Mouse (Mus musculus) heart, embryonic 15.5 days (tissue): ENCODE data around the gene Tomm22. TPM values are rescaled to one million over a fixed set of nuclear protein-coding genes. Genes with fewer than 3 reads are reported as not detected.
A peak's percentile ranks its signal among the peaks of the same experiment; 100 is the strongest.

Experiments
- ATAC-seq: fragments of 200-750 bp; cut with Nextera tagmentation; replicated peaks from 2 replicates; pipeline ENCODE4 v1.8.0; 2017; ENCODE audit warnings: low read depth, moderate TSS enrichment; ENCODE audit not compliant: insufficient number of reproducible peaks, insufficient read depth, low FRiP score
- H3K27ac ChIP-seq: fragments of 300-500 bp; sonication (generic); 2 replicates; pipeline ENCODE4 v1.5.1; 2015; ENCODE audit warnings: mild to moderate bottlenecking, inconsistent platforms
- H3K27me3 ChIP-seq: fragments of 300-500 bp; sonication (generic); 2 replicates; pipeline ENCODE4 v1.6.1; 2015; ENCODE audit warnings: inconsistent platforms
- H3K36me3 ChIP-seq: fragments of 300-500 bp; sonication (generic); 2 replicates; pipeline ENCODE4 v1.6.1; 2015; ENCODE audit warnings: mild to moderate bottlenecking, inconsistent platforms
- H3K4me1 ChIP-seq: fragments of 300-500 bp; sonication (generic); replicated peaks from 2 replicates; pipeline ENCODE4 v1.6.1; 2015; ENCODE audit warnings: inconsistent platforms
- H3K4me2 ChIP-seq: fragments of 300-500 bp; sonication (generic); 2 replicates; pipeline ENCODE4 v1.6.1; 2015; ENCODE audit warnings: inconsistent platforms, mild to moderate bottlenecking, moderate library complexity
- H3K4me3 ChIP-seq: fragments of 300-500 bp; sonication (generic); 2 replicates; pipeline ENCODE4 v1.5.1; 2015; ENCODE audit warnings: mild to moderate bottlenecking, inconsistent platforms
- H3K9ac ChIP-seq: fragments of 300-500 bp; sonication (generic); 2 replicates; pipeline ENCODE4 v1.6.1; 2015; ENCODE audit warnings: mild to moderate bottlenecking, inconsistent platforms
- H3K9me3 ChIP-seq: fragments of 300-500 bp; sonication (generic); replicated peaks from 2 replicates; pipeline ENCODE4 v1.6.1; 2016; ENCODE audit warnings: inconsistent platforms
- WGBS: fragments of 180-500 bp; shearing (Covaris S2); methylation state at CpG from one replicate; pipeline ENCODE4 v1.1.7; 2015; ENCODE audit warnings: mixed read lengths; 5-methylcytosine and 5-hydroxymethylcytosine counted together
- polyA plus RNA-seq: library from polyadenylated mRNA; unstranded; fragments of >200 nt; fragmentation: Nextera tagmentation; extraction: Ambion mirVana; gene quantifications from 2 replicates; pipeline ENCODE4 v1.2.1, GENCODE M21; 2015

Tomm22 gene
- 218 and 234 TPM in 2 replicates for polyA plus RNA-seq

GRCm38 (mm10) chr15:79670249-79670971 is at the start of gene Tomm22:
Gene Tomm22, plus strand, starts transcription at chr15:79670861.
- Histone ChIP-seq H3K4me2 (peak within 1 kb of the TSS; percentile 83), H3K36me3 (peaks cover 37% of the 10 kb centered on the region), H3K9me3 (no peaks in the 10 kb centered on the region), H3K27ac (peak within 1 kb of the TSS; percentile 63), H3K27me3 (no peaks in the 10 kb centered on the region), H3K4me1 (peaks cover 37% of the 10 kb centered on the region), H3K4me3 (peak within 1 kb of the TSS; percentile 96), H3K9ac (peak within 1 kb of the TSS; percentile 92)
- peak; percentile 90 for ATAC-seq
- WGBS: 17% methylated on average over 33 of the region's 33 CpGs

GRCm38 (mm10) chr15:79630471-79630870 is 40.2 kb upstream of the Tomm22 start:
- no peak overlapping the region for H3K4me2 ChIP-seq
- H3K36me3 ChIP-seq: no peaks in the 10 kb centered on the region; the same call in 1 of the 2 replicates
- H3K9me3 ChIP-seq: no peaks in the 10 kb centered on the region
- no peak for ATAC-seq
- no peak overlapping the region for H3K9ac ChIP-seq
- H3K27ac ChIP-seq: no peak overlapping the region
- H3K4me3 ChIP-seq: no peak overlapping the region
- no peaks in the 10 kb centered on the region for H3K27me3 ChIP-seq
- H3K4me1 ChIP-seq: no peaks in the 10 kb centered on the region
- 54% methylated on average over 2 of the region's 2 CpGs for WGBS

DNA sequence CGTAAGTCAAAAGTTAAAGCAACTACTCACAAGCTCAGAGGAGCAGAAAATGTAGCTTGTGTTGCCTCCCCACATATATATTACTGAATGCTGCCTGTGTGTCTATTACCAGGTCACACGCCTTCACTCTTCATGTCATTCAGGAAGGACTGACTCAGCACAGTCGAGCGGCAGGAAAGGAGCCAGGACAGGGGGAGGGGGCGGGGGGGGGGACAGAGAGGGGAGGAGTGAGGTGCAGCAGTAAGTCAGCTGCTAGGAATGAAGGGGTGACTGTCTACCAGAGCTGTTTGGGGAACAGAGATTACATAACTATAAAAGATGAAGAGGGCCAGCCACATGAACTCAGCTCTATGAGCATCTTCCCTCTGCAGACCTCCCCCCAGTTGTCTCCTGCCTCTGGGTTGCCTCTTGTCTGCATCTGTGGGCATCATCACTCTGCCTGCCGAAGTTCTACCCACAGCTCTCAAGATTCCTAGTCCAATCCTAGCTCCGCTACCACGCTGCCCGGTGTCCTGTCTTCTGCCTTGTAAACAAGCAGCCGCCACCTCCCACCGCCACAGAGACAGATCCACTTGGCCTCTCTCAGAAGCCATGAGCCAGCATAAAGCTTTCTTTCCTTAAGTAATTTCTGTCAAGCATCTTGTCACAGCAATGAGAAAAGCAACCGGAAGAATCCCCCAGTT is 29.4 kb upstream of the Tomm22 start:
- ATAC-seq: no peak
- no peak overlapping the region for H3K4me2 ChIP-seq
- no peaks in the 10 kb centered on the region for H3K27me3 ChIP-seq
- WGBS: 56% methylated on average over 12 of the region's 12 CpGs
- no peaks in the 10 kb centered on the region for H3K4me1 ChIP-seq
- no peak overlapping the region for H3K9ac ChIP-seq
- H3K9me3 ChIP-seq: no peaks in the 10 kb centered on the region
- no peaks in the 10 kb centered on the region for H3K36me3 ChIP-seq
- no peak overlapping the region for H3K4me3 ChIP-seq
- no peak overlapping the region for H3K27ac ChIP-seq

- no peaks in the 10 kb centered on the region for H3K27me3 ChIP-seq
- no peak for ATAC-seq
These were observed 25.2 kb upstream of the Tomm22 start for GRCm38 (mm10) chr15:79645483-79645882.

DNA sequence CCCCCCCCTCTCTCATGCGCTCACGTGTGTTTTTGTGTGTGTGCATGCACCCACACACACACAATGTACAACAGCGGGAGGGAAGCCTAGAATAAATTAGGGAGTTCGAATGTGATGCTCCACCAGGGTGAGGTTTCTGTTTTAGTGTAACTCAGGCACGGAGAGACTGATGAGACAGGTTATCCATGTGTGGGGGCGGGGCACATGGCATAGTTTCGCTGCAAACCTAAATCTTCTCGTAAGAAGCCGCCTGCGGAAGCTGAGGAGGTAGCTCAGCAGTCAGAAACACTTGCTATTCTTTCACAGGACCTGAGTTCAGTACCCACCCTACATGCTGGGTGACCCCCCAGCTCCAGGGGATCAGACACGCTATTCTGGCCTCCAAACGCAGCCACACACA is 22.5 kb upstream of the Tomm22 start:
- H3K4me2 ChIP-seq: no peak overlapping the region
- H3K4me3 ChIP-seq: no peak overlapping the region
- no peak overlapping the region for H3K27ac ChIP-seq
- 84% methylated on average over 12 of the region's 12 CpGs for WGBS
- ATAC-seq: no peak
- 0 out of 2 replicates have a peak, but pooled peaks cover 3% of the 10 kb centered on the region for H3K9me3 ChIP-seq
- no peaks in the 10 kb centered on the region for H3K27me3 ChIP-seq
- no peaks in the 10 kb centered on the region for H3K4me1 ChIP-seq
- H3K9ac ChIP-seq: no peak overlapping the region
- no peaks in the 10 kb centered on the region for H3K36me3 ChIP-seq

More at GRCm38 (mm10) chr15:79645483-79645882, 25.2 kb upstream of the Tomm22 start:
- Histone ChIP-seq H3K36me3 (no peaks in the 10 kb centered on the region), H3K4me2 (no peak overlapping the region), H3K27ac (no peak overlapping the region), H3K4me1 (no peaks in the 10 kb centered on the region), H3K9ac (no peak overlapping the region), H3K9me3 (no peaks in the 10 kb centered on the region), H3K4me3 (no peak overlapping the region)
- WGBS: 70% methylated on average over 2 of the region's 2 CpGs

DNA sequence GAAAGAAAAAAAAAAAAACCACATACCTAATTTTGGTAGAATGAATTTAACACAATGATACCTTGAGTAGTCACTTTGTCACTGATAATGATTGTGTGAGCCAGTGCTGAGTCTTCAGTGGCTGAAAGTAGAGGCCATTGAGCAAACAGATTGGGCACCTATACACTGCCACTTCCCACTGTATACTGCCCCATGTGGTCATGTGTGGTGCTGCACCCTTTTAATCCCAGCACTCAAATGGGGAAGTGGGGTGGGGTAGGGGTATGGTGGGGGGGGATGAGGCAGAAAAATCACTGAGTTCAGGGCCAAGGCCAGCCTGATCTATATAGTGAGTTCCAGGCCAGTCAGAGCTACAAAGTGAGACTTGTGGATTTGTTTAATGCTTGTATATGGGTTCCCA is 20.1 kb upstream of the Tomm22 start:
- no peak for ATAC-seq
- Histone ChIP-seq H3K4me3 (no peak overlapping the region), H3K27ac (no peak overlapping the region), H3K4me2 (no peak overlapping the region), H3K27me3 (no peaks in the 10 kb centered on the region), H3K9me3 (0 out of 2 replicates have a peak, but pooled peaks cover 3% of the 10 kb centered on the region), H3K36me3 (no peaks in the 10 kb centered on the region), H3K9ac (no peak overlapping the region), H3K4me1 (no peaks in the 10 kb centered on the region)

GRCm38 (mm10) chr15:79651481-79651880 is 19.2 kb upstream of the Tomm22 start:
- 76% methylated on average over 4 of the region's 4 CpGs for WGBS

DNA sequence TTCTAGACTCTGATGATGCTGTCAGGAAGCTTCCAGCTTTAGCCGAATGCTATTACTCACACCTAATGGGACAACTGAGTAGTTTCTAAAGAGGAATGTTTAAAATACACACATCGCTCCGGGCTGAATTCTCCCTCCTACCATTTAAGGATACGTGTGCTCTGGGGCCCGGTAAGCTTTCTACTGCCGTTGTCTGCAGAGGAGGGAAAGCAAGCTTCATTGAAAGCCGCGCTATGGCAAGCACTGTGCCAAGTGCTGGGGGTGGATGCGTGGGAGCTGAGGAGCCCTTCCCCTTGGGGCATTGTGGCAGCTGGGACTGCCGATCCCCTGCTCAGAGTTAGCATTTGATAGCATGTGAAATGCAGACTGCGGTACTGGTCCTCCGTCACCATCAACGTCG is 14.2 kb upstream of the Tomm22 start:
- H3K27ac ChIP-seq: no peak overlapping the region
- peaks cover 15% of the 10 kb centered on the region for H3K4me1 ChIP-seq
- WGBS: 88% methylated on average over 14 of the region's 14 CpGs
- ATAC-seq: no peak
- H3K27me3 ChIP-seq: no peaks in the 10 kb centered on the region
- 0 out of 2 replicates have a peak, but pooled peaks cover 3% of the 10 kb centered on the region for H3K9me3 ChIP-seq
- H3K4me2 ChIP-seq: no peak overlapping the region
- H3K4me3 ChIP-seq: no peak overlapping the region
- no peak overlapping the region for H3K9ac ChIP-seq
- no peaks in the 10 kb centered on the region for H3K36me3 ChIP-seq

More at GRCm38 (mm10) chr15:79651481-79651880, 19.2 kb upstream of the Tomm22 start:
- H3K27ac ChIP-seq: no peak overlapping the region
- H3K27me3 ChIP-seq: no peaks in the 10 kb centered on the region
- H3K4me3 ChIP-seq: no peak overlapping the region
- H3K4me1 ChIP-seq: no peaks in the 10 kb centered on the region
- no peak overlapping the region for H3K4me2 ChIP-seq
- H3K36me3 ChIP-seq: no peaks in the 10 kb centered on the region
- H3K9ac ChIP-seq: no peak overlapping the region
- H3K9me3 ChIP-seq: 0 out of 2 replicates have a peak, but pooled peaks cover 3% of the 10 kb centered on the region
- no peak for ATAC-seq

DNA sequence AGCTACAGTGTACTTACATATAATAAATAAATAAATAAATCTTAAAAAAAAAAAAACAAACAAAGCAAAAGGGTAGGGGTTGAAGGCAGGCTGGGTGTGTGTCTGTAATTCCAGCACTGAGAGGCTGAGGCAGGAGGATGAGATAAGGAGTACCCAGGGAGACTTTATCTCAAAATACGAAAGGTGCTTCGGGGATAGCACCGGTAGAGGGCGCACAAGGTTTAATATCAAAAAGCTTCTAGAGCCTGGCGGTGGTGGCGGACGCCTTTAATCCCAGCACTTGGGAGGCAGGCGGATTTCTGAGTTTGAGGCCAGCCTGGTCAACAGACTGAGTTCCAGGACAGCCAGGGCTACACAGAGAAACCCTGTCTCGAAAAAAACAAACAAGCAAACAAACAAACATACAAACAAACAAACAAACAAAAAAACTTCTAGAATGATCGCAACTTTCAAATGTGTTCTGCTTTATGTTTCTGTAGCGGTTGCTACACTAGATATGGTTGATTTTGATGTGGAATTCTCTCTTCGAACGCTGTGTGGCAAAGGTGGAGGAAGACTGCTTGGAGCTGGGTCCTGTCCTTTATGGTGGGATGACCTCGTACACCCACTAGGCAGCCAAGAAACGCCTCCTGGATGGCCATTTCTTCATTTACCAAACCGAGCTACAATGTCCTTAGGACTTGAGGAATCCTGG is 12.7 kb upstream of the Tomm22 start:
- peaks cover 15% of the 10 kb centered on the region for H3K4me1 ChIP-seq
- no peaks in the 10 kb centered on the region; the same call in 1 of the 2 replicates for H3K36me3 ChIP-seq
- no peaks in the 10 kb centered on the region for H3K9me3 ChIP-seq
- H3K27me3 ChIP-seq: no peaks in the 10 kb centered on the region
- H3K9ac ChIP-seq: peak overlapping the region; percentile 60
- H3K27ac ChIP-seq: peak overlapping the region; percentile 93
- ATAC-seq: no peak
- peak overlapping the region; percentile 98 for H3K4me2 ChIP-seq
- WGBS: 3% methylated on average over 16 of the region's 16 CpGs
- peak overlapping the region; percentile 81 for H3K4me3 ChIP-seq

DNA sequence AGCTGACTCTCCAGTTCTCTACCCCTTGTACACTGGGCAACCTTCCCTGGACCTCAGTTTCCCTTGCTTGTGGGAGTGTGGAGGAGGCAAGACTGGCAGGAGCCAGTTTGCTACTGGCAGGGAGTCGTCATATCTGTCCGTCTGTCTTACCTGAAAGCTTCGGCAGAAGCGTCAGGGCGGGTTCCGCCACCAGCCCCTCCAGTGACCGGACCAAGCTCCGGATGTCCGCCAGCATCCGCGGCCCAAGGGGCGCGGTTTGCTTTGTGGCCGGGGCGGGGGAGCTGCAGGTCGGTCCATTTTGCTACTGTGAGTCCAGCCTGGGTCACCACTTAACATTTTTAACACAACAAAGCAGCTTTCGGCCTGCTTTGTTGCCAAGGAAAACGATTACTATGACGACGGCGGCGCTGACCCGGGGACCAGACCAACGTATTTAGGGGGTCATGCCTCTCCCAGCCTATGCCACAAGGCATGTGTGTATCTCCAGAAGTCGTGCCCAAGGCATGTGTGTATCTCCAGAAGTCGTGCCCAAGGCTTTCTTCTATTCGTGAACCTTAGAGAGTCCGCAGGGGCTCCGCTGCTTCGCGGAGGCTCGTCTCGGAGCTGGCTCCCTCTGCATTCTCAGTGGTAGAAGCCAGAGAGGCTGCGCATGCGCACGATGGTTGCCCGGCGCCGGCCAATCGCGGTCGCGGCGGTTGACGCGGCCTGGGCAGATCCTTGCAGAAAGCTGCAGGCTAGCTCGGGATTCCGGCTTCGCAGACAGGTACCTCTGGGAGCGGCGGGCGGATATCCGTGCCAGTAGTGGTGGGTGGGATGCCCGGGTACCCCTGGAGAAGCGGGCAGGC is 11.9 kb upstream of the Tomm22 start, which contains the start of the genes Fam227a and Cby1:
TSS of gene Fam227a (minus strand) at position 426 of the 845 bp plus-strand sequence.
TSS of gene Cby1 (plus strand) at position 669 of the 845 bp plus-strand sequence.
- H3K27me3 ChIP-seq: no peaks in the 10 kb centered on the region
- WGBS: under 1% methylated on average over 55 of the region's 55 CpGs
- peak within 1 kb of the TSS; percentile 60 for H3K9ac ChIP-seq
- ATAC-seq: peak; percentile 83
- peaks cover 15% of the 10 kb centered on the region for H3K4me1 ChIP-seq
- peak within 1 kb of the TSS; percentile 98 for H3K4me2 ChIP-seq
- H3K27ac ChIP-seq: peak within 1 kb of the TSS; percentile 93
- H3K4me3 ChIP-seq: peak within 1 kb of the TSS; percentile 81
- H3K9me3 ChIP-seq: no peaks in the 10 kb centered on the region
- no peaks in the 10 kb centered on the region; the same call in 1 of the 2 replicates for H3K36me3 ChIP-seq
